Mouse (Mus musculus) hindbrain, postnatal 0 days (tissue): ENCODE data around the gene Serpina3m. TPM values are rescaled to one million over a fixed set of nuclear protein-coding genes. Genes with fewer than 3 reads are reported as not detected.
"Not testable (repeated sequence)": the region's sequence is repeated elsewhere in the genome, so short reads cannot be mapped to it uniquely, and the experiment has no call there.

Experiments
- ATAC-seq: fragments of 200-750 bp; cut with Nextera tagmentation; 2 replicates; pipeline ENCODE4 v1.8.0; 2017; ENCODE audit warnings: mild to moderate bottlenecking, moderate TSS enrichment, moderate library complexity
- DNase-seq: peaks from one replicate; pipeline ENCODE4 v3.0.0-alpha.2; 2015; ENCODE audit warnings: low spot score
- H3K27ac ChIP-seq: fragments of 300-500 bp; sonication (generic); 2 replicates; pipeline ENCODE4 v1.5.1; 2014; ENCODE audit warnings: mild to moderate bottlenecking
- H3K27me3 ChIP-seq: fragments of 300-500 bp; sonication (generic); 2 replicates; pipeline ENCODE4 v1.6.1; 2014; ENCODE audit warnings: low read length, mixed read lengths; ENCODE audit not compliant: insufficient read depth
- H3K36me3 ChIP-seq: fragments of 300-500 bp; sonication (generic); 2 replicates; pipeline ENCODE4 v1.6.1; 2014; ENCODE audit warnings: low read length, mixed read lengths; ENCODE audit not compliant: insufficient read depth
- H3K4me1 ChIP-seq: fragments of 300-500 bp; sonication (generic); 2 replicates; pipeline ENCODE4 v1.6.1; 2014; ENCODE audit warnings: antibody characterized with exemption, low read length, mixed read lengths; ENCODE audit not compliant: insufficient read depth
- H3K4me2 ChIP-seq: fragments of 300-500 bp; sonication (generic); 2 replicates; pipeline ENCODE4 v1.6.1; 2014; ENCODE audit warnings: low read depth, mild to moderate bottlenecking, low read length, moderate library complexity, mixed read lengths
- H3K4me3 ChIP-seq: fragments of 300-500 bp; sonication (generic); 2 replicates; pipeline ENCODE4 v1.5.1; 2014; ENCODE audit warnings: low read length
- H3K9ac ChIP-seq: fragments of 300-500 bp; sonication (generic); replicated peaks from 2 replicates; pipeline ENCODE4 v1.6.1; 2014; ENCODE audit warnings: mild to moderate bottlenecking, low read length, moderate library complexity, mixed read lengths
- H3K9me3 ChIP-seq: fragments of 300-500 bp; sonication (generic); 2 replicates; pipeline ENCODE4 v1.6.1; 2016; ENCODE audit warnings: low read length, mixed read lengths
- CTCF ChIP-seq: IDR thresholded peaks from 2 replicates; pipeline ENCODE4 v1.5.1; 2016; ENCODE audit warnings: antibody characterized with exemption, control low read depth, low read depth
- WGBS: fragments of 180-500 bp; shearing (Covaris S2); extraction: QIAGEN DNeasy Blood & Tissue Kit; methylation state at CpG from one replicate; pipeline ENCODE4 v1.1.7; 2014; 5-methylcytosine and 5-hydroxymethylcytosine counted together
- polyA plus RNA-seq: library from polyadenylated mRNA; unstranded; fragments of >200 nt; fragmentation: Nextera tagmentation; extraction: Ambion mirVana; gene quantifications from 2 replicates; pipeline ENCODE4 v1.2.1, GENCODE M21; 2015
- total RNA-seq: library from RNA; depleted of rRNA; stranded (reverse); fragments of >200 nt; gene quantifications from 2 replicates; pipeline ENCODE4 v1.2.3, GENCODE M21; 2014

The Serpina3m gene
- total and polyA plus RNA-seq, 2 experiments from 2014 or later, result not detected

DNA sequence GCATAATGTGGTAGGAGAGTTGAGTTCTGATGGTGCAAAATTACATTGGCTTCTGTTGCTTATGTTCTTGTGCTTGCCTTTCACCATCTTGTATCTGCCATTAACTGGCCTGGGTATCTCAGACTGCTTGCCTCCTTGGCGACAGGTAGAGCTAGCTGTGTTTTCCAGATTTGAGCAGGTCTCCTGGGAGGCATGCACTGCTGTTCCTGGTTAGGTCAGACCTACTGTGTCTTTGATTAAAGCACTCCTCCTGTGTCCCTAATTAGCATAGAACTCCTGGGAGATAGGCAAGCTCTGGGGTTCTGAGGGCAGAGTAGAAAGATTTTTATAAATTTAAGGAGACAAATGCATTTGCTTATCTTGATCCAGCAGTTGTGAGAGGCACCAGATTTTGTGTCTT lies 6.6 kb upstream of the Serpina3m start:
- H3K9ac ChIP-seq, result no peak overlapping the region
- H3K4me3 ChIP-seq, result no peak overlapping the region
- DNase-seq (no peak), ATAC-seq (no peak)
- H3K27me3 ChIP-seq, result no peaks in the 10 kb centered on the region
- no peak for TF ChIP-seq CTCF
- H3K4me2 ChIP-seq, result no peak overlapping the region
- no peaks in the 10 kb centered on the region for H3K4me1 ChIP-seq
- no peak overlapping the region for H3K27ac ChIP-seq
- H3K36me3 ChIP-seq, result no peaks in the 10 kb centered on the region
- no peaks in the 10 kb centered on the region for H3K9me3 ChIP-seq
- WGBS, result 27% methylated on average over 1 of the region's 1 CpGs

DNA sequence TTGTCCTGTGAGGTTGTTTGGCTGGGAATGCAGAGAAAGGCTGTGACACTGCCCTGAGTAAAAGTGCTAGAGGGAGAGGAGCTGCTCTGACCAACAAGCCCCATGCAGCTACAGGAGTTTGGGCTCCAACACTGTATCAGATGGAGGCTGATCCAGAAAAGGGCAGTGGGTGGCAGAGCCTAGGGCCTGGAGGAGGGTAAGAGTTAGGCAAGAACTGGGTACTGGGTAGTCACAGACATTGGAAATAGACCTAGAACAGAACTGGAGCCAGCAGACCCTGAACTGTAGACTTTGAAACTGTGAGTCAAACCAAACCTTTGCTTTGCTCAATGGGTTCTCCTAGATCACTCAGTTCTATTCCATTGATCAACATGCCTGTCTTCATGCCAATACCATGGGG lies 1.4 kb upstream of the Serpina3m start:
- not testable (repeated sequence) for H3K27ac ChIP-seq, H3K36me3 ChIP-seq, H3K9ac ChIP-seq, DNase-seq, H3K4me1 ChIP-seq, H3K4me3 ChIP-seq, H3K4me2 ChIP-seq, ATAC-seq, H3K9me3 ChIP-seq, H3K27me3 ChIP-seq

DNA sequence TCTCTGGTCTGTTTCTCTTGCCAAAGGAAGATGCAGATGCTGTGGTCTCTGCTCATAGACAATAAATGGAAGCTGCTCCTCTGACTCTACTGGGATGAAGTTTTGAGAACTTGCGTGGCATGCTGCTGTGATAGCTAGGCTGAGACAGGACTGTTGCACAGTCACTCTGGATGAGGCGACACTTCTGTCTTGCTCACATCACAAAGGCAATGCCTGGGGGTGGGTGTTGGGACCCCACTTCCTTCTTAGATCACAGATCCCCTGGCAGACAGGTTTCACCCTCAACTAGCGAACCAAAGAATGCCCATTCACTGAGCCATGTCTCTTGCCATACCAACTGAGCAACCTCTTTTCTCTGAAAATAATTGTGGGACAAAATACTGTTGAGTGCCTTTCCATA lies 419 bp downstream of the Serpina3m start:
- H3K9ac ChIP-seq, result no peak overlapping the region
- no peaks in the 10 kb centered on the region for H3K27me3 ChIP-seq
- no peak overlapping the region for H3K4me2 ChIP-seq
- WGBS, result 94% methylated on average over 3 of the region's 3 CpGs
- H3K9me3 ChIP-seq, result no peaks in the 10 kb centered on the region
- TF ChIP-seq CTCF, result no peak
- no peaks in the 10 kb centered on the region for H3K36me3 ChIP-seq
- no peak overlapping the region for H3K4me3 ChIP-seq
- DNase-seq (no peak), ATAC-seq (no peak)
- no peak overlapping the region for H3K27ac ChIP-seq
- no peaks in the 10 kb centered on the region for H3K4me1 ChIP-seq

DNA sequence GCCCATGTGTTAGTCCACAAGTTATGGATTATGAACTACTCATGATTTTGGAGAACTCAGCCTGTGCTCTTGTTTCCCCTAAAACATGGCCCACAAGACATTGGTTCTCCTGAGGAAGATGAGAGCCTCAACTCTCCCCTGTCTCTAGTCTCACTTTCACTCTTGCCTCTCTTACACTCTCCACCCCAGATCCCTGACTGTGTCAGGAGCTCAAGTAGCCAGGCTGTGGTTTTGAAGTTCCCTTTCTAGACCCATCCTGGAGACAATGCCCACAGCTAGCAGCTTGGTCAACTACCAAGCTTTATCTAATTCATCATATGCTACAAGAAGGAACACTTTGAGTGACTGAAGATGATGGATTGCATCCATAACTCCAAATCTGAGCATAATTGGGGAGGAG lies 4.2 kb downstream of the Serpina3m start:
- H3K9me3 ChIP-seq, H3K27ac ChIP-seq, H3K9ac ChIP-seq, DNase-seq, H3K4me3 ChIP-seq, ATAC-seq, H3K27me3 ChIP-seq, H3K36me3 ChIP-seq, H3K4me2 ChIP-seq, H3K4me1 ChIP-seq: not testable (repeated sequence)

DNA sequence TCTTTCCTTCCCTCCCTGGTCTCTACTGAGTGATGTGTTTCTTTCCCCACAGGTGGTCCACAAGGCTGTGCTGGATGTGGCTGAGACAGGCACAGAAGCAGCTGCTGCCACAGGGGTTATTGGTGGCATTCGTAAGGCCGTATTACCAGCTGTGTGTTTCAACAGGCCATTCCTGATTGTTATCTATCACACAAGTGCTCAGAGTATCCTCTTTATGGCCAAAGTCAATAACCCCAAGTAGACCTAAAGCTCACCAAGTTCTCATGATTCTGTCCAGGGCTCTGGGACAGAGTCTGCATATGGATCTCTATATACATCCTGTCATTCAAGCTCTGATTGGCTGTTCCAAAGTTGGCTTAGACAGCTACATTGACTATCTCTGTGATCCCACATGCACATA lies 6.9 kb downstream of the Serpina3m start:
- Histone ChIP-seq H3K4me3 (no peak overlapping the region), H3K4me2 (no peak overlapping the region), H3K9me3 (no peaks in the 10 kb centered on the region), H3K9ac (no peak overlapping the region), H3K4me1 (no peaks in the 10 kb centered on the region), H3K36me3 (no peaks in the 10 kb centered on the region), H3K27me3 (no peaks in the 10 kb centered on the region), H3K27ac (no peak overlapping the region)
- TF ChIP-seq CTCF, result no peak
- 81% methylated on average over 2 of the region's 2 CpGs for WGBS
- ATAC-seq, result no peak
- DNase-seq, result no peak

DNA sequence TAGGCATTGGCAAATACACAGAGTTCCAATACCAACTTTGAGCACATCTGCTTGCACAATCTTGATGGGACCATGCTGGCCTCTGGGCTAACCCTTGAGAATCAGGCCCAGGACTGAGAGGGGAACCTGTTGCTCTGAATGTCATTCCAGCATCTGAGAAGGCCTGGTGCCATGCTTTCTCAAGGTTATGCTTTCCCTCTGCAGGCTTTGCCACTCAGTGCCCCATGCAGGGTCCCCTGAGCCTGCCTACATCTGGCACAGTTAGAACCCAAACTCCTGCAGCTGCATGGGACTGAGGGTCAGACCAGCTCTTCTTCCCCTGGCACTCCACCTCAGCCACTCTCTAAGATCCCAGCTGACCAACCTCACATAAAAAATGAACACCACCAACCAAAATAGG lies 7.4 kb downstream of the Serpina3m start:
- Histone ChIP-seq H3K27ac (no peak overlapping the region), H3K9me3 (no peaks in the 10 kb centered on the region), H3K9ac (no peak overlapping the region), H3K4me3 (no peak overlapping the region), H3K4me1 (no peaks in the 10 kb centered on the region), H3K36me3 (no peaks in the 10 kb centered on the region), H3K4me2 (no peak overlapping the region), H3K27me3 (no peaks in the 10 kb centered on the region)
- no peak for ATAC-seq
- DNase-seq, result no peak
- TF ChIP-seq CTCF, result no peak

DNA sequence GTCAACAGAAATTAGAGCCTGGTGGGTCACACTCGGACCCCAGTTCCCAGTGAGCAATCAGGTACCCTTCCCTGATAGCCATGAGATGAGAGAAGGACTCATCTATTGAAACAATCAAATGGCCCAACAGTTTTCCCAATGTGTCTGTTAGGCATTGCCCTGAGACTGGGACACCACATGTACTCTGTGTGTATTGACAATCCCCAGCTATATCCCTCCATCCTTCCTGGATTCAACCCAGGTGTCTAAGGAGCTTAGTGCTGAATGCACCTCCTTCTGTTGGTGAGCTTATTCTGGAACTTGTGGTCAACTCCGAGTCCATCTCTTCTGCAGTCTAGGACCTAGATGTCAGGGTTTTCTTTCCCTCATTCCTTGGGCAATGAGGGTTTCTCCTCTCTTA lies 8.8 kb downstream of the Serpina3m start:
- Histone ChIP-seq H3K4me1 (no peaks in the 10 kb centered on the region), H3K4me2 (no peak overlapping the region), H3K27me3 (no peaks in the 10 kb centered on the region), H3K4me3 (no peak overlapping the region), H3K36me3 (no peaks in the 10 kb centered on the region), H3K27ac (no peak overlapping the region), H3K9ac (no peak overlapping the region), H3K9me3 (no peaks in the 10 kb centered on the region)
- ATAC-seq (no peak), DNase-seq (no peak)
- TF ChIP-seq CTCF, result no peak
- WGBS, result 85% methylated on average over 2 of the region's 2 CpGs

DNA sequence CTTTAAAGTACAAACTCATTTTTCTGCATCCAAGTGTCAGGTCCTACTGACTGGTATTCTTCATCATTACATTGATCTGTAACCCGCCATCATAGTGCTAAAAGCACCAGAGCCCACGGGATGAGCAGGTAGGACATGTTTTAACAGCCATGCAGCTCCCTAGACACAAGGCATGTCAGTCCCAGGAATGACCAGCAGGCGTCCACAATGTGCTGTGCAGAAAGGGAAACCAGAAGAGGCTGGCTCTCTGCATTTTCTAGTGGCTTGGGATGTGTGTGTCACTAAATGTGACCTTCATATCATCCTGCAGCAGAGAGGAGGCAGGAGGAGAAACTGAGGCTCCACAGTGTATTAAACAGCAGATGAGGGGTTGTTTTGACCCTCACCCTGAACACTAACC lies 13.5 kb downstream of the Serpina3m start:
- not testable (repeated sequence) for H3K9me3 ChIP-seq, H3K4me2 ChIP-seq, H3K9ac ChIP-seq, H3K36me3 ChIP-seq, H3K27me3 ChIP-seq, H3K27ac ChIP-seq, H3K4me3 ChIP-seq, H3K4me1 ChIP-seq
- 38% methylated on average over 3 of the region's 3 CpGs for WGBS
- ATAC-seq, result 0 out of 2 replicates have a peak, but pooled peaks have one; percentile 62
- DNase-seq, result peak; percentile 61
- TF ChIP-seq CTCF, result peak; percentile 66
